Mouse (Mus musculus) neural tube, embryonic 14.5 days (tissue): ENCODE measurements at regions not wholly inside any gene's neighbourhood (a gene's known extent, or its start where the extent isn't known, plus 50 kb on each side); places are given as distances from the start of the nearest gene placed in this dataset.

Experiments used
- ATAC-seq: fragments of 200-750 bp; cut with Nextera tagmentation; 2 replicates; pipeline ENCODE4 v1.8.0; 2017; ENCODE audit warnings: low read depth, mild to moderate bottlenecking, moderate TSS enrichment, moderate library complexity
- H3K27ac ChIP-seq: fragments of 300-500 bp; sonication (generic); 2 replicates; pipeline ENCODE4 v1.5.1; 2014; ENCODE audit warnings: low read depth, mild to moderate bottlenecking, control low read depth, low read length, moderate library complexity, mixed read lengths
- H3K27me3 ChIP-seq: fragments of 300-500 bp; sonication (generic); 2 replicates; pipeline ENCODE4 v1.6.1; 2014; ENCODE audit warnings: low read length; ENCODE audit not compliant: control insufficient read depth, insufficient read depth
- H3K36me3 ChIP-seq: fragments of 300-500 bp; sonication (generic); 2 replicates; pipeline ENCODE4 v1.6.1; 2014; ENCODE audit warnings: low read length, mixed read lengths; ENCODE audit not compliant: control insufficient read depth, insufficient read depth
- H3K4me1 ChIP-seq: fragments of 300-500 bp; sonication (generic); 2 replicates; pipeline ENCODE4 v1.6.1; 2014; ENCODE audit warnings: low read length; ENCODE audit not compliant: control insufficient read depth, insufficient read depth
- H3K4me2 ChIP-seq: fragments of 300-500 bp; sonication (generic); 2 replicates; pipeline ENCODE4 v1.6.1; 2014; ENCODE audit warnings: mild to moderate bottlenecking, low read depth, low read length, control low read depth
- H3K4me3 ChIP-seq: fragments of 300-500 bp; sonication (generic); 2 replicates; pipeline ENCODE4 v1.5.1; 2014; ENCODE audit warnings: low read depth, low read length, control low read depth, mixed read lengths
- H3K9ac ChIP-seq: fragments of 300-500 bp; sonication (generic); replicated peaks from 2 replicates; pipeline ENCODE4 v1.6.1; 2014; ENCODE audit warnings: low read depth, mild to moderate bottlenecking, control low read depth, low read length, mixed read lengths
- H3K9me3 ChIP-seq: fragments of 300-500 bp; sonication (generic); 2 replicates; pipeline ENCODE4 v1.6.1; 2016; ENCODE audit warnings: low read length; ENCODE audit not compliant: control insufficient read depth
- WGBS: fragments of 180-500 bp; shearing (Covaris S2); extraction: QIAGEN DNeasy Blood & Tissue Kit; methylation state at CpG from one replicate; pipeline ENCODE4 v1.1.7; 2014; 5-methylcytosine and 5-hydroxymethylcytosine counted together

DNA sequence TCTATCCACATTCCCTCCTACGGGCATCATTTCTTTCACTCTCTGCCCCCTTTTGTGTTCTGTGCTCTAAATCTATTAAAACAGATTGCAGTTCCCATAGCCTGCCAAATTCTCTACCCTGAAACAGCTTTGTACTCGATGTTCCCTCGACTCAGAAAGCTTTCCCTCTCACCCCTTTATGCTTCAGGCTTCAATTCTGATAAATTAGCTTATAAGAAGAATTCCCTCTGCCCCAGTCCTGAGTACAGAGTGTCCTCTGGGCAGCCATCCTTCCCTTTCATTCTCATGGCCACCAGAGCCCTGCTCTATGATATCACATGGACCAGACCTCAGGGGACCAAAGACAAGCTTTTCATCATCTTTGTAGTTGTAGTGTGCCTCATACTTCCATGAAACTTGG is 163.6 kb downstream of the Cartpt start:
- ATAC-seq: no peak
- WGBS: 44% methylated on average over 3 of the region's 3 CpGs

GRCm38 (mm10) chr13:99729145-99729544 is 171.7 kb downstream of the Cartpt start:
- ATAC-seq: peak; percentile 34; the same call in 1 of the 2 replicates
- 12% methylated on average over 5 of the region's 5 CpGs for WGBS

More for the DNA sequence above, 163.6 kb downstream of the Cartpt start:
- no peaks in the 10 kb centered on the region for H3K4me1 ChIP-seq
- H3K9ac ChIP-seq: no peak overlapping the region
- no peak overlapping the region for H3K4me2 ChIP-seq
- no peak overlapping the region for H3K4me3 ChIP-seq
- 0 out of 2 replicates have a peak, but pooled peaks cover 3% of the 10 kb centered on the region for H3K9me3 ChIP-seq
- H3K27me3 ChIP-seq: no peaks in the 10 kb centered on the region
- no peak overlapping the region for H3K27ac ChIP-seq
- no peaks in the 10 kb centered on the region for H3K36me3 ChIP-seq

DNA sequence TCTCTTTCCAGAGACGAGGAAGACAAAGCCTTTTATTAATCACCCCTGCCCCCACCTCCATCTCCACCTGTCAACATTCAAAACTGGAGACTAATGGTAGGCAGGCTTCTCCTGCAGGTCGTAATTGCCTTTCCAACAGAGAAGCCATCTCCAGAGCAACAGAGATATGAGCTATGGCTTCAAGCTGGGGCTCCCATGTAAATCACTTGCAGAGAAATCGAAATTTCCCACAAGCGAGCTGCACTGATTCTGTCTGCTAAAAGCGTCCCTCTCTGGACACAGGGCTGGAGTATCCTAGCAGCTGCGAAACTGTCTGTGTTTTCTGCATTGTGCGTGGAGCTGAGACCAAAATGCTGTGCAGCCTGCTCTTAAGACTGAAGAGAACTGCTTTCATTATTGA is 176.6 kb downstream of the Cartpt start:
- 32% methylated on average over 7 of the region's 7 CpGs for WGBS
- Histone ChIP-seq H3K4me1 (peaks cover 11% of the 10 kb centered on the region; the same call in 1 of the 2 replicates), H3K9me3 (no peaks in the 10 kb centered on the region), H3K4me3 (no peak overlapping the region), H3K27ac (0 out of 2 replicates have a peak overlapping the region, but pooled peaks have one; percentile 22), H3K27me3 (no peaks in the 10 kb centered on the region), H3K4me2 (0 out of 2 replicates have a peak overlapping the region, but pooled peaks have one; percentile 6), H3K36me3 (no peaks in the 10 kb centered on the region), H3K9ac (no peak overlapping the region)
- peak; percentile 53; the same call in 1 of the 2 replicates for ATAC-seq

More at GRCm38 (mm10) chr13:99729145-99729544, 171.7 kb downstream of the Cartpt start:
- no peak overlapping the region for H3K9ac ChIP-seq
- H3K4me1 ChIP-seq: peaks cover 6% of the 10 kb centered on the region; the same call in 1 of the 2 replicates
- H3K4me3 ChIP-seq: no peak overlapping the region
- H3K4me2 ChIP-seq: no peak overlapping the region
- H3K36me3 ChIP-seq: no peaks in the 10 kb centered on the region
- no peaks in the 10 kb centered on the region for H3K27me3 ChIP-seq
- H3K27ac ChIP-seq: no peak overlapping the region
- no peaks in the 10 kb centered on the region for H3K9me3 ChIP-seq

GRCm38 (mm10) chr13:99723237-99723981 is 177.5 kb downstream of the Cartpt start:
- Histone ChIP-seq H3K4me2 (no peak overlapping the region), H3K9ac (no peak overlapping the region), H3K27ac (no peak overlapping the region; the same call in 1 of the 2 replicates), H3K4me3 (no peak overlapping the region), H3K36me3 (no peaks in the 10 kb centered on the region), H3K27me3 (no peaks in the 10 kb centered on the region), H3K4me1 (peaks cover 11% of the 10 kb centered on the region; the same call in 1 of the 2 replicates), H3K9me3 (no peaks in the 10 kb centered on the region)
- WGBS: 29% methylated on average over 5 of the region's 5 CpGs
- peak; percentile 28; the same call in 1 of the 2 replicates for ATAC-seq

- Histone ChIP-seq H3K9ac (no peak overlapping the region), H3K27ac (no peak overlapping the region), H3K4me3 (no peak overlapping the region), H3K9me3 (no peaks in the 10 kb centered on the region), H3K4me1 (peaks cover 11% of the 10 kb centered on the region; the same call in 1 of the 2 replicates), H3K36me3 (no peaks in the 10 kb centered on the region), H3K27me3 (no peaks in the 10 kb centered on the region), H3K4me2 (no peak overlapping the region)
- ATAC-seq: no peak
- WGBS: 61% methylated on average over 3 of the region's 3 CpGs
Observed at GRCm38 (mm10) chr13:99720566-99720965, 180.3 kb downstream of the Cartpt start.

DNA sequence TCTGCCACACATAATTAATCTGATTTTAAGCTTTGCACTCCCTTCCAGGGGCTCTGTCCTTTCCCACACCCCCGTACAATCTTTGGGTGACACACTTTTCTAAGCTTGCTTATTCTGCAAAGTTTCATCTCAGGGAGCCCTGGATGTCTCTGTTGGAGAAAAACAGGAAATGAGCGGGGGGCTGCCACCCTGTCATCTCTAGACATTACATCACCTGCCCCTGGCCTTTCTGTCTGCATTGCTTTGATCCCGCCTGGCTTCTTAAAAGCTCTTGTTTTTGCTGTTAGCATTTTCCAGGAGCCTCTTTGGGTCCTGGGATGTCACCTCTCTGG is 180.2 kb upstream of the Map1b start:
- H3K27ac ChIP-seq: no peak overlapping the region
- no peak overlapping the region for H3K9ac ChIP-seq
- H3K27me3 ChIP-seq: no peaks in the 10 kb centered on the region
- H3K36me3 ChIP-seq: no peaks in the 10 kb centered on the region
- H3K4me2 ChIP-seq: no peak overlapping the region
- no peak overlapping the region for H3K4me3 ChIP-seq
- no peaks in the 10 kb centered on the region for H3K9me3 ChIP-seq
- no peaks in the 10 kb centered on the region for H3K4me1 ChIP-seq
- no peak for ATAC-seq
- WGBS: 66% methylated on average over 3 of the region's 3 CpGs

DNA sequence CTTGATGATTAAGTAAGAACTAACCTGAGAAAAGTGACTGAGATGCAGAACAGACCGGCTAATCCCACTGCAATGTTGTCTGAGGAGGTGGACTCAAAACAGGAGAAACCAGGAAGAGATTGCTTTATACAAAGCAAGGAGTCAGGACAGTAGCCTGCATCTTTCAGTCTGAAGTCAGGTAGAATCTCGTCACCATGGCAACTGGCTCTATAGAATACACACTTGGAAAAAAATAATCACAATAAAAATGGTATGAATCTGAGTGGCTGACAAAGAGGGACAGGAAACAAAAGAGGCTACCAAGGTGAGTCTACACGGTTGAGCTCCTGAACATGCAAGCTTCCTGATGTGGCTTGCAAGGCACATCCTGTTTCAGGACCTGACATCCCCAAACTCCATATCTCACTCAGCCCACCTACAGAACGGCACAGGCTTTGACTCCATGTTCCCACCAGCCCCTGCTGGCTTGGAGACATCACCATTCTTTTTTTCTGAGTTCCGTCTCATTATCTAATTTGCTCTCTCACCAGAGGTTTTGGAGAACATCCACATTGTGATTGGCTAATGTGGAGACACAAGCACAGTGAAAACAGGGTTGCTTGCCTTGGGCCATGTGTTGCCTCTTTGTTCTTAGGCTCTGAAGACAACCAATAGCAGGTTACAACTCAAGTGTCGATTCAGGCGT is 179.7 kb upstream of the Map1b start:
- Histone ChIP-seq H3K9me3 (no peaks in the 10 kb centered on the region), H3K27ac (no peak overlapping the region), H3K27me3 (no peaks in the 10 kb centered on the region), H3K36me3 (no peaks in the 10 kb centered on the region), H3K4me1 (no peaks in the 10 kb centered on the region), H3K9ac (no peak overlapping the region), H3K4me2 (no peak overlapping the region), H3K4me3 (no peak overlapping the region)
- ATAC-seq: no peak; the same call in 1 of the 2 replicates
- 71% methylated on average over 7 of the region's 7 CpGs for WGBS

GRCm38 (mm10) chr13:99679934-99680333 is 163.6 kb upstream of the Map1b start:
- H3K27ac ChIP-seq: no peak overlapping the region
- 84% methylated on average over 3 of the region's 3 CpGs for WGBS
- no peaks in the 10 kb centered on the region for H3K4me1 ChIP-seq
- no peak for ATAC-seq
- H3K9ac ChIP-seq: no peak overlapping the region
- no peak overlapping the region for H3K4me2 ChIP-seq
- no peaks in the 10 kb centered on the region for H3K27me3 ChIP-seq
- H3K4me3 ChIP-seq: no peak overlapping the region
- no peaks in the 10 kb centered on the region for H3K9me3 ChIP-seq
- H3K36me3 ChIP-seq: no peaks in the 10 kb centered on the region

DNA sequence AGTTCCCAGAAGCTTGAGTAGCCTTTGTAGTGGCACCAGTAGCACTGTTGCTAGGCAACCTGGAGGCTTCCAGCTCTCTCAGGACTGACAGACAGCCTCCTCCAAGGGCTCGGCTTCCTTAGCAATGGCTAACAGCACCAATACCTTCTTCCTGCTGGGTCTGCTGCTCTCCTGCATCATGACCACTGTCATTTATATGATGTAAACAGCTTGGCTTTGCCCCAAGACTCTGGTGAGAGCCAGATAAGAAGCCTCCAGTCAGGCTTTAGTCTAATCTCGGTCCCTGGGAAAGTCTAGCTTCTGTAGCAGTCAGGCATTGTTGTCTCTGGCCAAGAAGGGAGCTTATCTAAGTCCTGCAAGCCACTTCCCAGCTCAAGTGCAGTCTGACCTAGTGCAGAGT is 163.1 kb upstream of the Map1b start:
- no peaks in the 10 kb centered on the region for H3K27me3 ChIP-seq
- H3K9me3 ChIP-seq: no peaks in the 10 kb centered on the region
- no peaks in the 10 kb centered on the region for H3K4me1 ChIP-seq
- no peak for ATAC-seq
- H3K4me2 ChIP-seq: no peak overlapping the region
- no peak overlapping the region for H3K9ac ChIP-seq
- WGBS: 42% methylated on average over 2 of the region's 2 CpGs
- H3K4me3 ChIP-seq: no peak overlapping the region
- H3K27ac ChIP-seq: no peak overlapping the region
- no peaks in the 10 kb centered on the region for H3K36me3 ChIP-seq
